Mouse (Mus musculus): ENCODE data around the gene Mkrn2.
"Not testable (repeated sequence)": the region's sequence is repeated elsewhere in the genome, so short reads cannot be mapped to it uniquely, and the experiment has no call there.

Gene Mkrn2

DNA sequence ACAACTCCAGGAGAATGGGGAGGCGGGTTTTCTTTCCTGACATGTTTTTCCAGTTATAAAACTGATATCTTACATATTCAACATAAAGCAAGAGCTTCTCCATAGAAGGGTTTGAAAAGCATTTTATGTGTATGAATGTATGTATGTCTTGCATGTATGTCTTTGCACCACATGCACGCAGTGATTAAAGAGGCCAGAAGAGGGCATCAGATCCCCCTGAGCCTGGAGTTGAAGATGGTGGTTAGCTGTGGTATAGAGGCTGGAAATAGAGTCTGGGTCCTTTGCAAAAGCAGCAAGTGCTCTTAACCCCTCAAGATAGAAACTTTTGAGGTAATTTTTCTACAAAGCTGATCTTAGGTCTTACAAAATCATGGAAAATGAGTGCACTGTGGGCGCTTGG is 7.4 kb downstream of the Mkrn2 start:
- DNase-seq, result no peak

DNA sequence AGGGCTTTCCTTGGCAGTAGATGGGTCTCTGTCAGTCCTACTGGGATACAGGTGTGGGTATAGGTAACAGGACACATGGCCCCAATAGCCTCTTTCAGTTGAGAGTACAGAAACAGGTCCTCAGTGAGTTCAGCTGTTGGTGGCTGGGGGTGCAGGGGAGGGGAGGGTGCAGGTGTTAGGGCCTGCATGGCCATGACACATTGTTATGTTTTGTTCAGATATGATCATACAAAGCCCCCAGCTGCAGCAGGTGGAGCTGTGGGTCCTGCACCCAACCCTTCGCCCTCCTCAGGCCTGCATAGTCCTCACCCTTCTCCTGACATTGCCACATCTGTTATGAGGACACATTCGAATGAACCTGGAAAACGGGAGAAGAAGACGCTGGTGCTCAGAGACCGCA is 8.6 kb downstream of the Mkrn2 start:
- DNase-seq, result no peak

DNA sequence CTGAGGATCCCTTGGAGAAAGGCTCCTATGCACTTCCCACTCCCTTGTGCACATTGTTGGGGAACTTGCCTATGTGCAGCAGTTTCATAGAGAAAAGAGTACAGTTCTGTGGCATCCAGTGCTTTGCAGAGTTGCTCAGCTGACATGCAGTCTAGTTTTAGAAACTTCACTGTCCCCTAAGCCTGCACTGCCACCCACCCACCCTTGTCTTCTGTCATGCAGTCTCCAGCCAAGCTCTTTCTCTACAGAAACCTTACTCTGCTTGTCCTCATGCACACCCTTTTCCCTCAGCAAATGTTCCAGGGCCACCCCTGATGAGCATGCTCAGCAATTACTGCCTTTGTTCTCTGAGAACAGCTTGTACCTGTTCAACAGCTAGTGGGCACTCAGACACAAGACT is 12.1 kb downstream of the Mkrn2 start:
- DNase-seq, result no peak

DNA sequence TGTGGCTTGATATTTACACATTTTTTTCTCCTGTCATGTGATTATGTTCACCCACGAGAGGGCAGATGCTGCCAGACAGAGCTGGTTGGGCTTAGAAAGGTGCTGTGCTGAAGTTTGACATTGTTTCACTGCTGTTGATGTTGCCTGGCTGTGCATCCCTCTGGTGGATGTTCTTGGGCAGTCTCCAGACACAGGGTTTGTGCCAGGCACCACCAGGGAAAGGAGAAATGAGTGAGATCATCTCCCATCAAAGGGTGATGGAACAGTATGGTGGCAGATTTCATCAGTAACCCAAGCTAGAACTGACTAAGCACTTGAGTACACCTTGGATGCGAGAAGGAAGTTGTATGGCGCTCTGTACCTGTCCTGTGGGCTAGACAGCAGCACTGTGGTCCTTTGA is 14.3 kb downstream of the Mkrn2 start:
- no peak for DNase-seq

DNA sequence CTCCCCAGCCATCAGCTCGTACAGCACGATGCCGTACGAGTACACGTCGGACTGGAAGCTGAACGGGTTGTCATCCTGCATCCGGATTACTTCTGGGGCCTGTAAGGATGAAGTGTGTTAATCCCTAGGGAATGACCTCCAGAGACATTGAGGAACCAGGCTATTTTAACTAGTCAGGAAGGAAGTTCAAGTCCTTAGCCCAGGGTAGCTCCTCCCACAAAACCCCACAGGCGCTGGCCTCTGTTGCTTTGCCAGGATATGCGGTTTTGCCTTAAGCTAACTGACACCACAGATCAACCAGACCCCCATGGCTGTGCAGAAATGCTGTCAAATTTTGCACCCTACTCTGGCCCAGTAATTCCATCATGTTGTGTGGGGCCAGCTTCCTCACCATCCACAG is 18.1 kb downstream of the Mkrn2 start:
- DNase-seq, result no peak

DNA sequence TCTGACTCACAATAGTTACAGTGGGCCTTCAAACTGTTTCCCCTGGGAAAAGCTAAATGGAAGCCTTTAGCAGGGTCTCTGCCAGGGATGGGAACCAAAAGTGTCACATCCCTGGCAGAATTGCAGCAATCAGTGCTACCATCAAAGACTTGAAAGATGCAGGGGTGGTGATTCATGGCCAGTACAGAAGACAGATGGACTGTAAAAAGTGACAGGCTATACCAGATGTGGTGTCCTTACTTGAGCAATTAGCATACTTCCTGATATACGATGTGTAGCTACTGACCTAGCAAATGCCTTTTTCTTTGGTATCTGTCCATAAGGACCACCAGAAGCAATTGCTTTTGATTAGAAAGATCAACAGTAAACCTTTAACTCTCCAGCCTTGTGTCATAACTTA is 19.2 kb downstream of the Mkrn2 start:
- no peak for DNase-seq

DNA sequence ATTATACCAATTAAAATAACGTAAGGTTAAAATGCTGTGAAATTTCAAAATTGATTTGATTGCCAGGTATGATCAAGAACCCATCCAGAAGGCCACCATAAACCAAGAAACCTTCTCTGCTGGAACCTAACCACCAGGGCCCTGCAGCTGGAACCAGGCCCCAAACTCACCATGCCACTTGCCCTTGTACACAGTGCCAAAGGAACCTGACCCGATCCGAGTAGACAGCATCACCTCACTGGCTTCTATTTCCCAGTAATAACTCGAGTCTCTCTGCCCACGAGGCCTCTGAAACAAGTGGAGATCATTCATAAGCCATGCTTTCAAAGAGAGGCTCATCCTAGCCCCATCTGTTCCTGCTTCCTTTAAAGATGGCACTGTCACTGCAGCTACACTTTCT is 24.4 kb downstream of the Mkrn2 start:
- no peak for DNase-seq

DNA sequence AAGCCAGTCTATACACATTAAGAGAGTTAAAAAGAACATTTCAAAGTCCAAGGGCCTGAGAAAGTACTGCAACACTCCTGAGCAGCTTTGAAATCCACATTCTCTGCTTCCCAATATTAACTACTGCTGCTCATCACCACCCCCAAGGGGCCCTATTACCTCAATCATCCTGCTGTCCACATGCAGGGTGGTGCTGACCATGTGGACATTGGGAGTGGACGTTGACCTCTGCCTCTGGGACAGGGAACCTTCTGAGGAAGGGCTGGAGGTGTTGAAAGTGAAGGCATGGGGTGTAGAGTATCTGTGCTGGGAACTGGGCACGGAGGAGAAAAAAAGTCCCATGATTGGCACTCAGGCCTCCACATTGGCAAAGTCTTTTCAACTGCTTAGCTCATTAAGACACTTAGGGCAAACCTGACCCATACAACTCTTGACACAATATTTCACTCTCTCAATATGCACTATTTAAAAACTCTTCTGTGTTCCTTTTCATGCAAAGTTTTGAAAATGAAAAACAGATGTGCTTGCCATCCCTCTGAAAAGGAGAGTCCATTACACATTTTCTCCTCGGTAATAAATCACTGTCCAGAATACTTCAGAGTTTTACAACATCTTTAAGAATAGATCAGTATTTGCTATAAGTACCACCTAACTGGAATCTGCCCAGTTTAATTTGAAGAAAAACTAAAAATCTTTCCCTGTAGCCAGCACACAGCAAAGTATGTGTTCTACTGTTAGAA is 29.5 kb downstream of the Mkrn2 start:
- no peak for DNase-seq

DNA sequence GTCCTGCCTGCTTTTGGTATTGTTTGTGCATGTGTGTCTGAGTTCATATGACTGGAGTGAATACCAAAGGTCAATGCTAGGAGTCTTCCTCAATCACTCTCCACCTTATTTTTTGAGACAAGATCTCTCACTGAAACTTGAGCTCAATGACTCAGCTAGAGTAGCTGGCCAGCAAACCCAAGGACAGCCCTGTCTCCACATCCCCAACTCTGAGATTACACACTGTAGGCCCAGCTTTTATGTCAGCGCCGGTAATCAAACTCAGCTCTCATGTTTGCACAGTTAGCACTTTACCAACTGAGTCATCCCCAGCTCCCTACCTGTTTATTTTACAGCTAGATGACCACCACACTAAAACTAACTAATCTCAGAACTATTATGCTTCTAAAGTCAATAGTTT is 32.3 kb downstream of the Mkrn2 start:
- no peak for DNase-seq

DNA sequence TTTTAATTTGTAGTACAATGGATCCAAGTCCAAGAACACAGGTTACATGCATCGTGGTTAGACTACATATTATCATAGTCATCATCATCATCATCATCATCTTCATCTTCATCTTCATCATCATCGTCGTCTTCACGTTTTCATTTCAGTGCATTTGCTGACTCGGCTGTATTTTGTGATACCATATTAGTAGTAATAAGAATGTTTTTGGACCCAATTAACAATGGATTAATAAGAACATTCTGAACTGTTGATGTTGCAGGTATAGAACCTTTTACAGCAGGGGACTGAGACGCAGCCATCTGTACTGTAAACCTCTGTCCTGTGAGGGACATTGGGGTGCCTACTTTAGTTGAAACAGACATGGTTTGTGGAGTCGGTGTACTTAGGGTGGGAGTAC is 36.5 kb downstream of the Mkrn2 start:
- not testable (repeated sequence) for DNase-seq

DNA sequence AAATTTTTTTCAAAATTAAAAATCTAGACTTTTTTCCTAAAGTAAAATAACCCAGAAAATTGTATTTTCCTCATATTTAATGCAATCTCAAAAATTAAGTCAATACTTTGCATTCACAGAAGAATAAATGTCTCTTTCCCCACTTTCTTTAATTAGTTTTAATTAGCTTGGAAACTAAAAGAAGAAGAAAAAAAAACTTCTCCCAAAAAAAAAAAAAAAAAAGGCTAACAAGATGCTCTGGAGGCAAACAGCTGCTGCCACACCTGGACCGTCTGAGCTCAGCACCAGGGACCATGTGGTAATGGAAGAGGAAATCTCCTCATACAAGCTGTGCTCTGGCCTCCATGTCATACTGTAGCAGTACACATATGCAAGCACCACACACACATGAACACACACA is 41.6 kb downstream of the Mkrn2 start:
- no peak for DNase-seq

DNA sequence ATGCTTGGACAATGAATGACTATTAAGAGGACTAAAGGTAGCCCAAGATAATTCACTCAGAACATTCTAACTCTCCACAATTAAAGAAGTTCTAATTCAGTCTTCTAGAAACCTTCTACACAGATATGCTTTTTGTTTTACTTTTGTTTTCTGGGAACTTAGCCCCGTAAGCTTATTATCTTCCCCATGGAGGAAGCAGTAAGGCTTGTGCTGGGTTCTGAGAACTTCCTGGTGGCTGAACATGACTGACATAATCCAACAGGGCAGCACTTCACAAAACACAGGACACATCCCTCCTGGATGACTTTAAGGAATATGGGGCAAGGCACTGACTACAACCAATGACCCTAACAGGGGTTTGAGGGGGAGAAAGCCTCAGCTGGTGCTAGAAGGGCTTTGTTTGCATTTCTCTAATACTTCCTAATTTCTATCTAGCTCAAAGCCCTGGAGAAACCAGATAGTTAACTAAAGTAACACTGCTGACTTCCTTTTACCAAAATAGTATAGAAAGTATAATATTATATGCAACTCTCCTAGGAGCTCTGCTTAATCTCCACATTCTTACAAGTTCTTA is 48.2 kb downstream of the Mkrn2 start:
- no peak for DNase-seq

DNA sequence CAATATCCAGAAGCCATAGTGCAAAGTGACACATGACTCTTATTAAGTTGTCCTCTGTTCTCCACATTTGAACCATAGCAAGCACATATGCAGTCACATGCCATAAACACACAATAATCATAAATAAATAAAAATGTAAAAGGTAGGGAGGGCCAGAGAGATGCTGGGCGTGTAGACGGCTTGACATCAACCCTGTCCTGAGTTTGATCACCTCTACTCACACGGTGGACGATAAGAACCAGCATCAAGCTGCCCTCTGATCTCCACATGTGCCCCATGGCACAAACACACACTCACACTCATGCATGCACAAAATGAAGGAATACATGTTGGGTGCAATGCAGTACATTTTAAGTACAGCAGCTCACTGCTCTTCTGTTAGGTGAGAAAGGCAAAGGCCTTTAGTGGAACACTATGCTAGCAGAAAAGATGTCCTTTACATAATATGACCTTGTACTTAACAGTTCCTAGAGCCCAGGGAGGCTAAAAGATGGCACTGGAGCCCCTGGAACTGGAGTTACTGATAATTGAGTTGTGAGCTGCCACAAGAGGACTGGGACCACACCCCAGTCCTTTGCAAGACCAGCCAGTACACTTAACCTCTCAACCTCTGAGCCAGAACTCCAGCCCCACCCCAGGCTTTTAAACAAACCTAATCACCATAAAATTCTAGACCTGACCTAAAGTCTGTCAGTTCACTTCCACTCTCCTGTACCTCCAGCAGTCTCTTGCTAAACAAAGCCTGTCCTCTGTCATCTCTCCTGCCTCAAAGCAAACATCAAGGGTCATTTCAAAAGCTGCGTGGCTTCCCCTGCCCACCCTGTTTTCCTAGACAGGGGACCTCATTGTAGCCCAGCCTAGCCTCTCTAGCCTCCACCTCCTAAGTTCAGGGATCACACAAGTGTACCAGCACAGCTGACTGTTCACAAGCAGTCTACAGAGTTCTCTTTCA is 49.0 kb downstream of the Mkrn2 start:
- no peak for DNase-seq

DNA sequence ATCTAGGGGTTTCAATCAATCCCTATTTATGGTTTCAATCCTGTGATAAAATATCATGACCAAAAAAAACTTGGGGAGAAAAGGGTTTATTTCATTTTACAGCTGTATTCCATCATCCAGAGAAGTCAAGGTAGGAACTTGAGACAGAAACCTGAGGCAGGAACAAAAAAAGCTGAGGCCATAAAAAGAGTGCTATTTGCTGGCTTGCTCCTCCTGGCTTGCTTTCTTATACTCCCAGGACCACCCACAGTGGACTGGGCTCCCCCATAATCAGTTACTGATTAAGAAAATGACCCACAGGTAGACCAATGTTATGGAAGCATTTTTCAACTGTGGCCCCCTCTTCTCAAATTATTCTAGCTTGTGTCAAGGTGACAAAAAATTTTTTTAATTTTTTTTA is 50.0 kb downstream of the Mkrn2 start:
- DNase-seq, result no peak

DNA sequence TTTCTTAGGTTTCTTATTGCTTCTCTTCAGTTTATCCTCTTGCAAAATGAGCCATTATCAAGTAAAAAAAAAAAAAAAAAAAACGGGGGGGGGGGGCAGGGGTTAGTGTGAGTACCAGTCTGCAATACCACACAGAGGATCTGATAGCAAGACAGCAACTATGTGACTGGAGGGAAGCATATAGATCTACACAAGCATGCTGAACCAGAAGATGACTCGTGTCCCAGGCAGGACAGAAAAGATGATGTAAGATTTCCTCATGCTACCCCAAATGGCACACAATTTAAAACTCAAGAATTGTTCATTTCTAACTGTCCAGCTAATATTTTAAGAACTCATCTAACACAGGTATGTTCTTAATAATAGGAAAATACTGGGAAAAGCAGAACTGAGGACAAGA is 52.2 kb downstream of the Mkrn2 start:
- DNase-seq, result no peak

DNA sequence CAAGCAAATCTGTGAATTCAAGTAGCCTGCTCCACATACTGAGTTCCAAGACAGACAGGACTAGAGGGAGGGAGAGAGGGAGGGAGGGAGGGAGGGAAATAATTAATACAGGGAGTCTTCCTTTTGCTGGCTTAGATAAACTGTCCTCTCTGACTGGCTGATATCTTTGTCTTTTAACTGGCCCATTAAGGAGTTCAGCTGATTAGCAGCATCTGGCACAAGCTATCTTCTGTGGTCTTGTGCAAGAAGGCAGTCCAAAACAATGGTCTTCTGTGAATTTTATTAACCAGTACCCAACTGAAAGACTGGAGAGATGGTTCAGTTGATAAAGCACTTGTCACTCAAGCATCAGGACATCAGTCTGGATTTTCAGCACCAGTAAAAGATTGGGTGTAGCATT is 57.1 kb downstream of the Mkrn2 start:
- no peak for DNase-seq

DNA sequence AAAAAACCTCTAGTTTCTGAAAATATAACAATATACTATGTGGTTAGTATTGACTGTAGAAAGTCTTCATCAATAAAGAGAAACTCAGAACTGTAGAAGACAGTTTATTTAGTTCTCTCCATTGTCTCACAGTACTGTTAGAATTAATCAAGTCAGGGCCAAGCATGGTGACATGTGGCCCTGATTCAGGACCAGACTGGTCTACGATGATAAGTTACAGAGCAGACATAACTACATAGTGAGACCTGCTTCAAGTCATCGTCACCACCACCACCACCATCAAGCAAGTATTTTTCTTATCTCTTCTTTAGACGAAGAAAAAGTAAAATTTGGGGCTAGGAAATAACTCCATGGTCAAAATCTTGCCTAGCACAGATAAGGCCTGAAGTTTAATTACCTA is 62.6 kb downstream of the Mkrn2 start:
- DNase-seq, result no peak

DNA sequence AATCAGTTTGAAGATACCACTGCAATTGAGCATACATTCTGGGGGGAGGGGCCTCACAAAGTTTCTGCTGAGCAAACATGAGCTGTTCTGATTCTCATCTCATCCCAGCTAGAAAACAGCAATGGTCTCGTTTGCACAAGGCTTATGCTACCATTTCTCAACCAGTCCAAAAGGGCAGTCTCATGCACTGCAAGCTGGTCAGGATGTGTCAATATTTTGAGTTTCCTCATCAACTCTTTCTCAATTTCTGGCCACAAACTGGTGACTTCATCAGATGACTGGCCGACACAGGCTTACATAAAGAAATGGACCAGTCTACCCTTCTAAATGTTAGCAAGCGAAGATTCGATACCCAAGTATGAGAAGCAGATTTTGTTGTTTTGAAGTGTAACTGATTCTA is 64.9 kb downstream of the Mkrn2 start:
- DNase-seq, result no peak

Measured in right cerebral cortex, postnatal 25 days (tissue).